Mouse (Mus musculus): ENCODE results near the gene Shkbp1. TPM values are rescaled to one million over a fixed set of nuclear protein-coding genes. Genes with fewer than 3 reads are reported as not detected.

Gene Shkbp1
- total and polyA plus RNA-seq, 3 experiments = 4.6 to 20.2 (median 7.1) TPM

- Histone ChIP-seq H3K79me2 (replicated peaks; ENCODE audit: control insufficient read depth, insufficient read depth, low read length) (no peaks in the 10 kb centered on the region), H3K9ac (ENCODE audit: low read depth, low read length) (peak within 1 kb of the TSS; percentile 27), H3K36me3 (ENCODE audit: control insufficient read depth, insufficient read depth, low read length) (no peaks in the 10 kb centered on the region), H3K4me1 (ENCODE audit: control insufficient read depth, insufficient read depth, low read length) (peaks cover 5% of the 10 kb centered on the region), H3K27ac (peak within 1 kb of the TSS; percentile 56), H3K4me3 (peak within 1 kb of the TSS; percentile 73), H3K27me3 (ENCODE audit: control insufficient read depth, insufficient read depth, low read length) (no peaks in the 10 kb centered on the region)
- DNase-seq = peak; percentile 46 to 54
- no peak for TF ChIP-seq CTCF (IDR thresholded peaks at IDR 0.05)
- TF ChIP-seq POLR2A (IDR thresholded peaks at IDR 0.05; ENCODE audit: insufficient read depth, low read depth, low read length) = peak; percentile 48; the same call in 1 of the 2 replicates
- no peak for TF ChIP-seq EP300 (IDR thresholded peaks at IDR 0.05; ENCODE audit: insufficient read depth, low read depth, low read length)
- 4% methylated on average over 27 of the region's 27 CpGs for WGBS
- intact Hi-C loops (cut with DNase I) = loop anchor here (5.0 to 10.0 kb wide), 2 partner anchors 90 to 318 kb away; partner anchors contain the start of genes Blvrb, Map3k10 and Sptbn4
Observed at GRCm38 (mm10) chr7:27356861-27357594, 1.2 kb upstream of the Shkbp1 start, which contains the start of gene Gm20479. Gene Gm20479 (minus strand): TSS chr7:27357419.

GRCm38 (mm10) chr7:27356248-27356647 is 429 bp upstream of the Shkbp1 start:
- Histone ChIP-seq H3K27ac (peak overlapping the region; percentile 56), H3K4me1 (ENCODE audit: control insufficient read depth, insufficient read depth, low read length) (peaks cover 5% of the 10 kb centered on the region), H3K79me2 (replicated peaks; ENCODE audit: control insufficient read depth, insufficient read depth, low read length) (no peaks in the 10 kb centered on the region), H3K27me3 (ENCODE audit: control insufficient read depth, insufficient read depth, low read length) (no peaks in the 10 kb centered on the region), H3K36me3 (ENCODE audit: control insufficient read depth, insufficient read depth, low read length) (no peaks in the 10 kb centered on the region), H3K4me3 (peak overlapping the region; percentile 73), H3K9ac (ENCODE audit: low read depth, low read length) (peak overlapping the region; percentile 27)
- 2% methylated on average over 16 of the region's 16 CpGs for WGBS
- DNase-seq = peak; percentile 45 to 60
- no peak for TF ChIP-seq POLR2A (IDR thresholded peaks at IDR 0.05; ENCODE audit: insufficient read depth, low read depth, low read length)
- intact Hi-C loops (cut with DNase I) = loop anchor here (5.0 to 10.0 kb wide), 2 partner anchors 91 to 319 kb away; partner anchors contain the start of genes Blvrb, Map3k10 and Sptbn4

- H3K4me3 ChIP-seq = peak overlapping the region; percentile 73
- peak overlapping the region; percentile 69; the same call in 1 of the 2 replicates for H3K27ac ChIP-seq
- TF ChIP-seq POLR2A (IDR thresholded peaks at IDR 0.05; ENCODE audit: insufficient read depth, low read depth, low read length) = no peak
- no peak for TF ChIP-seq CTCF (IDR thresholded peaks at IDR 0.05)
- TF ChIP-seq EP300 (IDR thresholded peaks at IDR 0.05; ENCODE audit: insufficient read depth, low read depth, low read length) = no peak
- WGBS = 8% methylated on average over 14 of the region's 14 CpGs
- H3K79me2 ChIP-seq (replicated peaks; ENCODE audit: control insufficient read depth, insufficient read depth, low read length) = no peaks in the 10 kb centered on the region
- no peaks in the 10 kb centered on the region for H3K27me3 ChIP-seq (ENCODE audit: control insufficient read depth, insufficient read depth, low read length)
- DNase-seq = no peak
- intact Hi-C loops (cut with DNase I) = loop anchor here (5.0 to 10.0 kb wide), 2 partner anchors 92 to 320 kb away; partner anchors contain the start of genes Blvrb, Map3k10 and Sptbn4
- peaks cover 3% of the 10 kb centered on the region for H3K4me1 ChIP-seq (ENCODE audit: control insufficient read depth, insufficient read depth, low read length)
- H3K9ac ChIP-seq (ENCODE audit: low read depth, low read length) = peak overlapping the region; percentile 69
- no peaks in the 10 kb centered on the region for H3K36me3 ChIP-seq (ENCODE audit: control insufficient read depth, insufficient read depth, low read length)
Observed at GRCm38 (mm10) chr7:27355261-27355660, 558 bp downstream of the Shkbp1 start.

GRCm38 (mm10) chr7:27354783-27355182 is 1.0 kb downstream of the Shkbp1 start:
- H3K79me2 ChIP-seq (replicated peaks; ENCODE audit: control insufficient read depth, insufficient read depth, low read length) = no peaks in the 10 kb centered on the region
- no peak overlapping the region for H3K27ac ChIP-seq
- H3K36me3 ChIP-seq (ENCODE audit: control insufficient read depth, insufficient read depth, low read length) = no peaks in the 10 kb centered on the region
- no peaks in the 10 kb centered on the region for H3K27me3 ChIP-seq (ENCODE audit: control insufficient read depth, insufficient read depth, low read length)
- 56% methylated on average over 4 of the region's 4 CpGs for WGBS
- no peak for TF ChIP-seq POLR2A (IDR thresholded peaks at IDR 0.05; ENCODE audit: insufficient read depth, low read depth, low read length)
- TF ChIP-seq CTCF (IDR thresholded peaks at IDR 0.05) = no peak
- TF ChIP-seq EP300 (IDR thresholded peaks at IDR 0.05; ENCODE audit: insufficient read depth, low read depth, low read length) = no peak
- H3K4me3 ChIP-seq = no peak overlapping the region
- intact Hi-C loops (cut with DNase I) = loop anchor here (5.0 to 10.0 kb wide), 2 partner anchors 93 to 320 kb away; partner anchors contain the start of genes Blvrb, Map3k10 and Sptbn4
- peaks cover 3% of the 10 kb centered on the region for H3K4me1 ChIP-seq (ENCODE audit: control insufficient read depth, insufficient read depth, low read length)
- H3K9ac ChIP-seq (ENCODE audit: low read depth, low read length) = no peak overlapping the region
- DNase-seq = no peak

- TF ChIP-seq EP300 (IDR thresholded peaks at IDR 0.05; ENCODE audit: insufficient read depth, low read depth, low read length) (no peak), CTCF (IDR thresholded peaks at IDR 0.05) (no peak), POLR2A (IDR thresholded peaks at IDR 0.05; ENCODE audit: insufficient read depth, low read depth, low read length) (no peak)
- Histone ChIP-seq H3K4me1 (ENCODE audit: control insufficient read depth, insufficient read depth, low read length) (peaks cover 3% of the 10 kb centered on the region), H3K79me2 (replicated peaks; ENCODE audit: control insufficient read depth, insufficient read depth, low read length) (no peaks in the 10 kb centered on the region), H3K27me3 (ENCODE audit: control insufficient read depth, insufficient read depth, low read length) (no peaks in the 10 kb centered on the region), H3K27ac (no peak overlapping the region), H3K36me3 (ENCODE audit: control insufficient read depth, insufficient read depth, low read length) (no peaks in the 10 kb centered on the region), H3K4me3 (no peak overlapping the region), H3K9ac (ENCODE audit: low read depth, low read length) (no peak overlapping the region)
- DNase-seq = no peak
- 32% methylated on average over 6 of the region's 6 CpGs for WGBS
- intact Hi-C loops (cut with DNase I) = loop anchor here (10.0 kb wide), 1 partner anchor 321 kb away; the partner anchor contains the start of gene Map3k10
Observed at GRCm38 (mm10) chr7:27354144-27354543, 1.7 kb downstream of the Shkbp1 start.

GRCm38 (mm10) chr7:27345444-27345843 is 10.4 kb downstream of the Shkbp1 start:
- H3K4me1 ChIP-seq (ENCODE audit: control insufficient read depth, insufficient read depth, low read length) = no peaks in the 10 kb centered on the region
- no peak overlapping the region for H3K4me3 ChIP-seq
- DNase-seq = no peak
- intact Hi-C loops (cut with DNase I) = no loop called here
- H3K79me2 ChIP-seq (replicated peaks; ENCODE audit: control insufficient read depth, insufficient read depth, low read length) = no peaks in the 10 kb centered on the region
- H3K9ac ChIP-seq (ENCODE audit: low read depth, low read length) = no peak overlapping the region
- no peaks in the 10 kb centered on the region for H3K27me3 ChIP-seq (ENCODE audit: control insufficient read depth, insufficient read depth, low read length)
- H3K27ac ChIP-seq = no peak overlapping the region
- no peak for TF ChIP-seq POLR2A (IDR thresholded peaks at IDR 0.05; ENCODE audit: insufficient read depth, low read depth, low read length)
- no peak for TF ChIP-seq CTCF (IDR thresholded peaks at IDR 0.05)
- no peak for TF ChIP-seq EP300 (IDR thresholded peaks at IDR 0.05; ENCODE audit: insufficient read depth, low read depth, low read length)
- WGBS = 41% methylated on average over 6 of the region's 6 CpGs
- no peaks in the 10 kb centered on the region for H3K36me3 ChIP-seq (ENCODE audit: control insufficient read depth, insufficient read depth, low read length)

Measured in heart, adult 2 months (tissue).